Mouse (Mus musculus): ENCODE measurements around the gene Gm45844.
"Not testable (repeated sequence)": the region's sequence is repeated elsewhere in the genome, so short reads cannot be mapped to it uniquely, and the experiment has no call there.

Gene Gm45844

DNA sequence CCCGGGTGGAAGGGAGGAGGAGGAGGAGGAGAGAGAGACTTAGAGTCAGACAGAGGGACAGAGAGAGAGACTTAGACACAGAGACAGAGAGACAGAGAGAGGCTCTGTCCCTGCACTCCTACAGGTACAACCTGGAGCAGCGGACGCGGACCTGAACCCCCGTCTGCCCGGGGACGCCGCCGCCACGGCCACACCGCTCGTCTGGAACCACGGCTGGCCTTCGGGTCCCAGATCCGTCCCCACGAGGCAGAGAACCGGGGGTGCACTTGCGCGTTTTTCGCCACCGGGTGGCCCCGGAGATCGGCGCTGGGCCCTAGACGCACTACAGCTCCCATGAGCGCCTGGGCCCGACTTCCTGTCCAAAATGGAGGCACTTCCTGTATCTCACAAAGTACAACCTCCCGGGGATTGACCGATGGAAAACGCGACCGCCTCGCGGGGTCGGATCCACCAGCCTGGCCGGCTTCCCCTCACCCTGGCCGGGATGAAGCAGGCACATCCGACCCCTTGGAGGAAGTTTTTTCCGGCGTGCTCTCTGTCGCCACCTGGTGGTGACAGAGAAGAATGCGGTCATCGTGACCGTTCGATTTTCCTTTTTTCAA is at the start of gene Gm45844:
Gm45844 (minus strand) TSS at position 324 of the 602 bp plus-strand sequence.
- peak; percentile 92 for DNase-seq

- DNase-seq = peak; percentile 48
Measured at GRCm38 (mm10) chr7:7295595-7295994, 17.5 kb upstream of the Gm45844 start.

DNA sequence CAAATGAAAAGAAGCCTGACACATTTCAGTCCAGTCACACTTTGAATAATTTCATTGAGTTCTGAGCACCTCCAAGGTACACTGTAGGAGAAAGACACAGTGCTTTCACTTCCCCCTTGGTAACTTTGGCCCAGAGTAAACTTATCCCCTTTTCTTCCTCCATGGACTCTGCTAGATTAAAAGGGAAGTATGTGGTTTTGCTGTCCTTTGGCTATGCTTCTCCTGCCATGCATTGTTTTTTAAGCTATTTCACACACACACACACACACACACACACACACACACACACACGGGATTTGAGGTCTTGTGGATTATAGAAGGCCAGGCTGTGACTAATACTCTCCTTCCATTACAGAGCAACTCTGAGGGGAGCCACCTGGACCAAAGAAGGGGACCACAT is 3.3 kb upstream of the Gm45844 start:
- no peak for DNase-seq

DNA sequence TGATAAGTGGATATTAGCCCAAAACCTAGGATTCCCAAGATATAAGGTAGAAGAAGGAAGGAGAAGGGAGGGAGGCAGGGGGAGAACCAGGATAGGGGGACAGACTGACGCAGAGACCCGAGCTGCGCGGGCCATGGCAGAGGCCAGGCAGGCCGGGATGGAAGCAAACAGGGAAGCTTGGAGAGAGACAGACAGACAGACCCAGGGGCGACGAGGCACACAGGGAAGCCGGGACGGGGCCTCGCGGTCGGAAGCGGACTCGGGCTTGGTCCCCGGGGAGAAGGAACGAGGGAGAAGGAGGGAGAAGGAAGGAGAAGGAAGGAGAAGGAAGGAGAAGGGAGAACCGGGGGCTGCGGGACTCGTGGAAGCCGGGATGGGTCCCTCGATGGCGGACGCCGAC is 533 bp downstream of the Gm45844 start:
- not testable (repeated sequence) for DNase-seq

- not testable (repeated sequence) for DNase-seq
Measured at GRCm38 (mm10) chr7:7247228-7247627, 30.9 kb downstream of the Gm45844 start, which contains the start of gene Vmn2r29. TSS of gene Vmn2r29 (minus strand) at chr7:7247328.

DNA sequence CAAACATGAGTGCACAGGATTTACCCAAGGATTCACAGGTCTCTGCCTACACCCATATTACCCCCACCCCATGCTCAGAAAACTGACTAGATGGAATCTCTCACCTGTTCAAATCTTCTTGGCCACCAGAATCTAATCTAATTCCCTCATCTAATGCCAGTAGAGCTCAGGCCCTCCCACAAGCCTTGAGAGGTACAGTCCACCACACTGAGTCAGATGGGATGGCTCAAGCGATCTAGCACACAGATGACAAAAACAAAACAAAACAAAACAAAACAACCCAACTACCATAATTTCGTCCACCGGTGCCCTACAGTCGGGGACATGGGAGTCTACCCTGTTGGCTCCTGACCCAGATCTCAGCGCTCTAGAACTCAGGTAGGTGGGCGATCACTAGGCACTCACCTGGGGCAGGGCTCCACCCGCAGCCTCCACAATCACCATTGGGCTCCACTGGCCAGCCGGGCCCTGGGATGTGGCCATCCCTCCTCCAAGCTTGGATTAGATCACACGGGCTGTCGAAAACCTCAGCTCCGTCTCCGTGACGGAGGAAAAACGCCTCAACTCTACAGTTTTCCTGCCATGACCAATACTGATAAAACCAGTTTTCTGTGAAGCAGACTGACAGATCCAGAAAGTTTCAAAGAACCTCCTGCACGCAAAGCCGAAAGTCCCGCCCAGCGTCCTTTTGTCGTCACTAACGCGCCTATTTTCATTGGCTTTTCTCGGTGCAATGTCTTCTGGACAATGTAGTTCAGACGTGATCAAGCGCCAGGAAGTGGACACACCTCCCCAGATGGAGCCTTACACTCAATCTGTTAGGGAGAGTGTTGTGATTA is 68.6 kb downstream of the Gm45844 start, which contains the start of gene Zfp772:
Zfp772 (minus strand) TSS at position 686 of the 839 bp plus-strand sequence.
- peak; percentile 40 for DNase-seq

DNA sequence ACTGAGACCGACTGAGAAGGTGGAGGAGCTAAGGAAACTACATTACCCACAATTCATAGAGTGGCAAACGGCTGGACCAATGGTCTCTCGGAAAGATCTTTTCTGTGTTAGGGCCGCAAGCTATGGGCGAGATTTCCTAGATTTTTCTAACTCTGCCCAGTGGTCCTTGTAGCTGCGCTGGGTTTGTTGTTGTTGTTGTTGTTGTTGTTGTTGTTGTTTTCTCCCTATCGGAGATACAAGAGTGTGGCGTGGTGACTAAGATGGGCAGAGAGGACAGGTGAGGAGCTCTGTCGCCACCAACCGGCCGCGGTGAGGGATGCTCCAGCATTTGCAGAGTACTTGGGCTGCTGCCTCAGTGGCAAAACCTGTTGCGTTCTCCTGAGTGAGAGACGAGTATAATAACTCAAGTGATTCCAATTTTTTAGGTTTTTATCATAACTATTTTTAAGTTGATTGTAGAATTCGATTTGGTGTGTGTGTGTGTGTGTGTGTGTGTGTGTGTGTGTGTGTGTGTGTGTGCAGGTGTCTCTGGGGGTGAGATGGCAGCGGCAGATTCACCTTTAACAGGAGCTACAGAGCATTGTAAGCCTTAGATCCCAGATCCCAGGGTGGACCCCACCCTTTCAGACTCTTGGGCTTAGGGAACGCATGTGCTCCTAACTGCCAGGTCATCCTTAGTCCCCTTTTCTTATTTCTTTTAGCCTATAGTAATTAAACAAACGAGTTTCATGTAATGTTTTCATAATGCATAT is 89.7 kb downstream of the Gm45844 start:
- DNase-seq = peak; percentile 64

DNA sequence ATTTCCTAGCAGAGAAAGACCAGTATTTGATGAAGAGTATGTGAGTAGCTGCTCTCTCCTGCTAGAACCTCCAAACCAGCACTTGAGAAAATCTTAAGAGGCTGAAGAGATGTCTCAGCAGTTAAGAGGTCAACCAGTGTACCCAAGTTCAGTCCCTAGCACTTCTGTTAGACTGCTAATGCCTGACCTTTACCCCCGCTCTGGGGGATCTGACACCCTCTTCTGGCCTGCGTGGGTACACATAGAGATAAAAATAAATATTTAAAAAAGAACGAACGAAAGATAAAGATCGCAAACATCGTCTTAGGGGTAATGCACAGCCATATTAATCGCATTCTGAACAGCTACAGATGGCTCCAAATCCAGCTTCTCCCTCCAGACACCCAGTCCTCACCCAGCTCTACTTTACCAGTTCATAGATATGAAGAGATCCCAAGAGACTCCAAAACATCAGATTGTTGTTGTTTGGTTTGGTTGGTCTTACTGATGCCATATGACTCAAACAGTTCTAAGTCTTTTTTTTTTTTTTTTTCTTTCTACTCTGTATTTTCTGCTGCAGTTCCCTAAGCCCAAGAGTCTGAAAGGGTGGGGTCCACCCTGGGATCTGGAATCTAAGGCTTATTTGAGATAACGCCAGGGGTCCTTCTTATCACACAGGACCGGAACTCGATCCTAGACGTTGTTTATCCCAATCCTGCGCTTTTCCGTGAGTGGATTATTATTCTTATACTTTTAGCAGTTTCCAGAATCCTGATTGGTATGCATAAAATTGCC is 90.5 kb downstream of the Gm45844 start:
- no peak for DNase-seq

DNA sequence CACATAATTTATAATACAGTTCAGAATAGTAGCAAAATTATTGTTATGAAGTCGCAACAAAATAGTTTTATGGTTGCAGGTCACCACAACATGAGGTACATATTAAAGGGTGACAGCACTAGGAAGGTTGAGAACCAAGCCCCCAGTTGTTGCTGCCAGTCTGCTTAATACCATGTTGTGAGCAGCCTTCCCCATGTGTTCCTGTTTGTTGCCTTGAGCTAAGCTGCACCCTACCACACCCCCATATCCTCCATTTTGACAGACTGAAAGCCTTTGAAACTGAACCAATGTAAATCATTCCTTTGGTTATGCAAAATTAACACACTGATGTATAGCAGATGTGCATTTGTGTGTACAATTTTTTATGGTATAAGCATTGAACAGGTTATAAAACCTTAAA is 92.2 kb downstream of the Gm45844 start:
- DNase-seq = no peak

DNA sequence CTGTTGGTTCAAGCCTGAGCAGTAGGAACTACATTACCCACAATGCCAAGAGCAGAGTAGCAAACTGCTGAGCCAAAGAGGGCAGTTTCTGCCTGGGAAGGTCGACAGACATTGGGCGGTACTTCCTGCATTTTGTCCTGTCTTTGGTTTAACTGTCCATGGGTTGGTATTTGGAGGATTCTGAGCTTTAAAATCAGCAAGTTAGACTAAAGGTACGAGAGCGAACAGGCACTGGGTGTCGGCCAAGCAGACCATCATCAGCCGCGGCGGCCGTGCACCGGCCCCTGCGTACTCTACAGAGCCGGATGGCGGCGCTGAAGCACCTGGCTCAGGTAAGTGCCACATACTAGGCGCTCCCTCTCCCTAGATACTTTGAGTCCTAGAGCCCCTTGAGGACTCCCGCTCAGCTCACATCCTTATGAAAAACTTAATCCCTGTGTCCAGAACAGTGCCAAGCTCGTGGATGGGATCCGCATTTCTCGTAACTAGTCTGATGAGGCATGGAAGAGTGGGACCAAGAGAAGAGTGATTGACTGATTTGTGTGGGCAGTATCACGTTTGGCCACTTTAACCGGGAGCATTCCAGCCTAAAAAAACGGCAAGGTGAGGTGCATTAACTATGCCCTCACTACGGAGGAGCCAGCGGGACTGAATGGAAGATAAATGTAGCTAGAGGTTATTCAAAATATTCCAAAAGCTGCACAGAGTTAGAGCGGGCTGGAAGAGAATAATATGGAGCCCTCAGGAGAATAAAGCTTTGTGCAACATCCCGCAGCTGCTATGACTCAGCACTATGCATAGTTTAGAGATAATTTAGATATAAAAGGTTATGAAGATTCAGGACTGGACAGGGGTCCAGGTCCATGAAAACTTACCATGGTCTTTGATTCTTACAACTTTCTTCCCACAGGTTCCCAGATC is 106.6 kb downstream of the Gm45844 start, which contains the start of gene Zfp418:
Zfp418 (plus strand) TSS at position 104 of the 921 bp plus-strand sequence.
- peak; percentile 55 for DNase-seq

Measured in cerebellum, adult 11 months (tissue).